Mouse (Mus musculus) brain, embryonic 14.5 days (tissue): ENCODE results near the gene Slc22a2.

ENCODE experiments used
- CTCF ChIP-seq: fragments of 200-500 bp; IDR thresholded peaks from 2 replicates; pipeline ENCODE4 v1.5.1; 2012; ENCODE audit warnings: inconsistent platforms, mild to moderate bottlenecking, moderate library complexity, borderline replicate concordance; ENCODE audit not compliant: insufficient read depth, insufficient read length; ENCODE audit errors: extremely low read depth
- POLR2A ChIP-seq: fragments of 200-500 bp; IDR thresholded peaks from 2 replicates; pipeline ENCODE4 v1.6.1; 2012; ENCODE audit warnings: mild to moderate bottlenecking, inconsistent platforms, borderline replicate concordance; ENCODE audit not compliant: poor library complexity, insufficient read depth, insufficient read length, severe bottlenecking; ENCODE audit errors: extremely low read depth

- TF ChIP-seq CTCF: no peak
- no peak for TF ChIP-seq POLR2A
Observed at GRCm38 (mm10) chr17:12615429-12615828, 31.5 kb downstream of the Slc22a2 start.
